In genomic region chr8:95058661-95059060, GRCm38 (mm10) we compare ENCODE assay signal across 26 mouse cellular contexts. TPM values are rescaled to one million over a fixed set of nuclear protein-coding genes. Genes with fewer than 3 reads are reported as not detected.
DNase-seq lines count a peak whose midpoint lies in the region; ATAC-seq and TF ChIP-seq lines count a peak whose summit lies in the region.
"Had no signal": no experiment of that assay in that cellular context is flagged by ENCODE, and none has a peak within 500 bp of the region (broad histone marks: within the 10 kb centered on the region; RNA-seq: fewer than 3 reads in every experiment).

No protein-coding gene starts in this region.

- no peak overlapping the region for H3K27ac ChIP-seq in thymus, adult 2 months (ENCODE audit: control insufficient read depth, insufficient read depth, low read length)
- H3K27ac ChIP-seq in left cerebral cortex, adult 2 months: no peak overlapping the region
- H3K27ac ChIP-seq: embryonic facial prominence, embryonic 10.5 days; heart, adult 2 months; intestine, embryonic 15.5 days; midbrain, embryonic 13.5 days had no signal

- intact Hi-C loops in left cerebral cortex, adult 2 months (cut with DNase I): no loop called here

- H3K27me3 ChIP-seq in thymus, adult 2 months (ENCODE audit: control insufficient read depth, insufficient read depth, low read length): no peaks in the 10 kb centered on the region
- H3K27me3 ChIP-seq: intestine, embryonic 15.5 days; midbrain, embryonic 13.5 days had no signal

- peak; percentile 10 for DNase-seq in thymus, postnatal 14 days
- DNase-seq in thymus, adult 2 months: no peak
- DNase-seq in T-cell, adult 2 months (ENCODE audit: low spot score): peak; percentile 11
- no peak for DNase-seq in left cerebral cortex, adult 2 months (ENCODE audit: extremely low spot score in 1 of 2, low spot score in 2 of 2)
- DNase-seq in right cerebral cortex, postnatal 10 days (ENCODE audit: low spot score in 2 of 2): no peak
- DNase-seq in c-Kit-positive CD71-positive TER-119-positive erythroid progenitor cells, embryonic 14.5 days (ENCODE audit: low spot score): no peak
- DNase-seq: adrenal gland, postnatal 25 days; cerebellum, adult 11 months; cerebellum, adult 9-11 months; gastrocnemius, postnatal 10 days; heart, adult 2 months; kidney, adult 9 months; kidney, postnatal 36 days; lung, adult 18-20 months; lung, postnatal 10 days; right cerebral cortex, postnatal 14 days; spleen, adult 18-20 months had no signal

- WGBS in thymus, adult 2 months: 8% methylated on average over 6 of the region's 6 CpGs

- no peak for TF ChIP-seq CTCF in thymus, adult 2 months (IDR thresholded peaks at IDR 0.05; ENCODE audit: borderline replicate concordance, control insufficient read depth, extremely low read depth, insufficient read depth, low read length, poor library complexity)
- TF ChIP-seq CTCF in left cerebral cortex, adult 2 months (IDR thresholded peaks at IDR 0.05): no peak

- ATAC-seq in megakaryocyte, adult 5-6 weeks (ENCODE audit: poor library complexity, severe bottlenecking): peak; percentile 48; the same call in 1 of the 2 replicates
- ATAC-seq: forebrain, embryonic 16.5 days; hindbrain, embryonic 16.5 days; intestine, embryonic 15.5 days; midbrain, embryonic 13.5 days had no signal

- H3K36me3 ChIP-seq in thymus, adult 2 months (ENCODE audit: control insufficient read depth, insufficient read depth, low read length): no peaks in the 10 kb centered on the region
- H3K36me3 ChIP-seq: embryonic facial prominence, embryonic 10.5 days; intestine, embryonic 15.5 days; midbrain, embryonic 13.5 days had no signal

- H3K4me1 ChIP-seq in thymus, adult 2 months (replicated peaks; ENCODE audit: control insufficient read depth, insufficient read depth, low read length): peaks cover 17% of the 10 kb centered on the region
- H3K4me1 ChIP-seq: embryonic facial prominence, embryonic 10.5 days; intestine, embryonic 15.5 days had no signal

- no peak overlapping the region for H3K4me3 ChIP-seq in thymus, adult 2 months (ENCODE audit: control insufficient read depth, insufficient read depth, low read length)
- no peak overlapping the region for H3K4me3 ChIP-seq in left cerebral cortex, adult 2 months
- H3K4me3 ChIP-seq: embryonic facial prominence, embryonic 10.5 days; heart, adult 2 months; intestine, embryonic 15.5 days; midbrain, embryonic 13.5 days had no signal

- no peak for TF ChIP-seq POLR2A in thymus, adult 2 months (IDR thresholded peaks at IDR 0.05; ENCODE audit: control insufficient read depth, extremely low read depth, insufficient read depth, low read length, poor library complexity)

RNA-seq across cellular contexts. Expression of gene Drc7, which starts 3.8 kb away (rescaled TPM):
- 2.6 and 2.7 TPM in 2 replicates for polyA plus RNA-seq in thymus, adult 2 months (2012; rRNA removed)
- 0.38 and 0.52 TPM in 2 replicates for total RNA-seq in megakaryocyte, adult 5-6 weeks (2015)
- 0.18 and 0.33 TPM in 2 replicates for total RNA-seq in megakaryocyte, adult 5-6 weeks (2017)
- 1 to 10 TPM in 1 of 2 experiments, under 1 TPM in 1; 0.75 to 1.1 TPM for total RNA-seq in left cerebral cortex, adult 2 months (2021)
- total RNA-seq: adrenal gland, postnatal 25 days; gastrocnemius, postnatal 10 days; heart, adult 2 months; heart, postnatal 25 days had no signal
- polyA plus RNA-seq: heart, embryonic 14.5 days; intestine, embryonic 15.5 days; neural tube, embryonic 11.5 days had no signal

RNA-seq across cellular contexts. Expression of gene Katnb1, which starts 22.3 kb away (rescaled TPM):
- polyA plus RNA-seq in thymus, adult 2 months (2012; rRNA removed): 38.4 and 41.6 TPM in 2 replicates
- 3.7 and 6.7 TPM in 2 replicates for total RNA-seq in megakaryocyte, adult 5-6 weeks (2015)
- 15.6 and 21.8 TPM in 2 replicates for total RNA-seq in megakaryocyte, adult 5-6 weeks (2017)
- 10 to 100 TPM; 37.6 to 46.2 TPM for total RNA-seq in left cerebral cortex, adult 2 months (2021)

RNA-seq across cellular contexts. Expression of gene Adgrg3, which starts 41.2 kb away (rescaled TPM):
- polyA plus RNA-seq in thymus, adult 2 months (2012; rRNA removed): 27.0 and 32.0 TPM in 2 replicates
- total RNA-seq in megakaryocyte, adult 5-6 weeks (2015): 15.5 and 21.6 TPM in 2 replicates
- 28.8 and 38.7 TPM in 2 replicates for total RNA-seq in megakaryocyte, adult 5-6 weeks (2017)
- under 1 TPM; 0.23 to 0.32 TPM for total RNA-seq in left cerebral cortex, adult 2 months (2021)

Comparison
In these comparisons a context has a peak if more than half of its experiments do, and no peak if none do; other contexts are left out.
1. DNase-seq: peak in thymus, postnatal 14 days (single experiment) and T-cell, adult 2 months (single experiment); none in thymus, adult 2 months (single experiment), left cerebral cortex, adult 2 months (0 of 2), right cerebral cortex, postnatal 10 days (0 of 2) and c-Kit-positive CD71-positive TER-119-positive erythroid progenitor cells, embryonic 14.5 days (single experiment).
2. RNA of gene Adgrg3, which starts 41.2 kb away (total RNA-seq): 15.5 to 38.7 TPM in megakaryocyte, adult 5-6 weeks; 0.23 to 0.32 TPM in left cerebral cortex, adult 2 months; every median in the first group is over 10 times any median in the second.